Comparison of ENCODE assay signal across 12 mouse cellular contexts in the genomic region with DNA sequence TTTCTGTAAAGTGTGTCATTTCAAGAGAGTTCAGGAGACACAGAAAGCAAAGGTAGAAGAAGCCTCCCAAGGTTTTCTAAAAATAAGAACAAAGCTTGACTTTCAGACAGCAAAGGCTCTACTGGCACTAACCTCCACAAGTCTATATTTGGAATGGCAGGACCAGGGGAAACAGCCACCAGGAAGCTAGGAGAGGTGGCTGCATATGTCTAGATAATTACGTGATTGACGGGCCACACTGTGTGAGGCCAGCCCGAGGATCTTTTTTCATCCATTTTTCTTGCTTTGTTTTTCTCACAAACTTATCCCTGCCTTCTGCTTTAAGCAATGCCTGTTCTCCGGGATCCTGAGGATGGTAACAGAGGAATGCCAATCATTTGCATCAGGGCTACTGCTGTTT.
"Had no signal": no experiment of that assay in that cellular context is flagged by ENCODE, and none has a peak within 500 bp of the region (broad histone marks: within the 10 kb centered on the region; RNA-seq: fewer than 3 reads in every experiment).

No protein-coding gene starts in this region.

- H3K4me3 ChIP-seq: limb, embryonic 15.5 days; lung, embryonic 15.5 days; midbrain, embryonic 10.5 days; neural tube, embryonic 13.5 days; stomach, embryonic 15.5 days had no signal

- H3K36me3 ChIP-seq: limb, embryonic 15.5 days; lung, embryonic 15.5 days; midbrain, embryonic 10.5 days; neural tube, embryonic 13.5 days; stomach, embryonic 15.5 days had no signal

- H3K27me3 ChIP-seq: limb, embryonic 15.5 days; lung, embryonic 15.5 days; neural tube, embryonic 13.5 days; stomach, embryonic 15.5 days had no signal

- ATAC-seq: intestine, postnatal 0 days had no signal

- H3K4me2 ChIP-seq: limb, embryonic 15.5 days; lung, embryonic 15.5 days; neural tube, embryonic 13.5 days; stomach, embryonic 15.5 days had no signal

- H3K9ac ChIP-seq: limb, embryonic 15.5 days; lung, embryonic 15.5 days; neural tube, embryonic 13.5 days; stomach, embryonic 15.5 days had no signal

- H3K4me1 ChIP-seq: lung, embryonic 15.5 days; neural tube, embryonic 13.5 days; stomach, embryonic 15.5 days had no signal

- H3K9me3 ChIP-seq: limb, embryonic 15.5 days; lung, embryonic 15.5 days; midbrain, embryonic 10.5 days; neural tube, embryonic 13.5 days; stomach, embryonic 15.5 days had no signal

- DNase-seq: kidney, adult 8-10 months; kidney, postnatal 25 days; lung, postnatal 14 days; midbrain, embryonic 14.5 days; right cerebral cortex, postnatal 14 days had no signal

- H3K27ac ChIP-seq: limb, embryonic 15.5 days; lung, embryonic 15.5 days; macrophage; midbrain, embryonic 10.5 days; neural tube, embryonic 13.5 days; stomach, embryonic 15.5 days had no signal
